Mouse (Mus musculus) layer of hippocampus, postnatal 25 days (tissue): Measurements from ENCODE around the gene Plk1. TPM values are rescaled to one million over a fixed set of nuclear protein-coding genes. Genes with fewer than 3 reads are reported as not detected.

ENCODE experiments used
- DNase-seq, 2 experiments: peaks; one replicate each; pipeline ENCODE4 v3.0.0; 2022; ENCODE audit warnings: mixed read lengths in 2 of 2, low spot score in 1 of 2; ENCODE audit errors: extremely low spot score in 1 of 2
- total RNA-seq, 2 experiments: library from RNA; stranded (reverse); gene quantifications; 2 replicates each; pipeline ENCODE4 v1.2.3; 2021

Plk1 gene
- total RNA-seq, 2 experiments from 2014 or later, result 1.9 to 2.1 TPM

GRCm38 (mm10) chr7:122189484-122189883 lies 30.2 kb downstream of the Plk1 start:
- DNase-seq, result peak in 1 of 2 experiments; percentile 70

- no peak for DNase-seq
Measured at GRCm38 (mm10) chr7:122191097-122191496, 31.9 kb downstream of the Plk1 start.

GRCm38 (mm10) chr7:122193919-122194318 lies 34.7 kb downstream of the Plk1 start:
- DNase-seq, result no peak

GRCm38 (mm10) chr7:122196771-122197170 lies 37.5 kb downstream of the Plk1 start:
- no peak for DNase-seq

GRCm38 (mm10) chr7:122197306-122197705 lies 38.1 kb downstream of the Plk1 start:
- peak in 1 of 2 experiments; percentile 76 for DNase-seq

GRCm38 (mm10) chr7:122199296-122199695 lies 40.1 kb downstream of the Plk1 start:
- DNase-seq, result peak in 1 of 2 experiments; percentile 9

- DNase-seq, result no peak
Measured at GRCm38 (mm10) chr7:122203936-122204335, 44.7 kb downstream of the Plk1 start.

GRCm38 (mm10) chr7:122206121-122206520 lies 46.9 kb downstream of the Plk1 start:
- DNase-seq, result no peak

GRCm38 (mm10) chr7:122208276-122209021 lies 49.2 kb downstream of the Plk1 start:
- no peak for DNase-seq

- no peak for DNase-seq
Measured at GRCm38 (mm10) chr7:122219315-122219801, 60.1 kb downstream of the Plk1 start, which contains the start of gene Chp2. TSS of gene Chp2 (plus strand) at chr7:122219496.

Other genes starting within 250 kb of the Plk1 start
- 10 to 100 TPM; 37.5 to 41.0 TPM for gene Cog7, start 177.7 kb upstream of the Plk1 start, total RNA-seq
- 10 to 100 TPM; 26.2 to 30.5 TPM for gene Gga2, start 138.2 kb upstream of the Plk1 start, total RNA-seq
- 10 to 100 TPM; 50.9 to 61.2 TPM for gene Ubfd1, start 92.3 kb upstream of the Plk1 start, total RNA-seq
- gene Ears2, start 92.2 kb upstream of the Plk1 start, total RNA-seq, result 1 to 10 TPM; 8.6 to 9.5 TPM
- gene Ndufab1, start 57.6 kb upstream of the Plk1 start, total RNA-seq, result 100 to 1,000 TPM; 287 to 320 TPM
- 1 to 10 TPM; 1.3 to 1.4 TPM for gene Palb2, start 26.5 kb upstream of the Plk1 start, total RNA-seq
- gene Dctn5, start 26.4 kb upstream of the Plk1 start, total RNA-seq, result 100 to 1,000 TPM; 100 to 111 TPM
- gene Ern2, start 26.8 kb downstream of the Plk1 start, total RNA-seq, result under 1 TPM; 0.30 to 0.45 TPM
- gene Chp2, start 60.1 kb downstream of the Plk1 start, total RNA-seq, result 1 to 10 TPM; 2.7 to 2.8 TPM
- gene Prkcb, start 129.3 kb downstream of the Plk1 start, total RNA-seq, result 100 to 1,000 TPM; 775 to 867 TPM